Mouse (Mus musculus) lung, adult 2 months (tissue): ENCODE data around the gene Ptgr2.

Experiments
- CTCF ChIP-seq: fragments of 200-500 bp; IDR thresholded peaks from 2 replicates; pipeline ENCODE4 v1.5.1; 2011; ENCODE audit warnings: mild to moderate bottlenecking, low read length, control low read depth; ENCODE audit not compliant: insufficient read depth
- POLR2A ChIP-seq: fragments of 200-500 bp; IDR thresholded peaks from 2 replicates; pipeline ENCODE4 v1.6.1; 2011; ENCODE audit warnings: low read depth, mild to moderate bottlenecking, control low read depth, low read length, borderline replicate concordance; ENCODE audit errors: extremely low read depth

- no peak for TF ChIP-seq CTCF
- no peak for TF ChIP-seq POLR2A
Measured at GRCm38 (mm10) chr12:84275288-84275687, 9.7 kb upstream of the Ptgr2 start.
